Mouse (Mus musculus) lung, adult 2 months (tissue): Measurements from ENCODE around the gene 2410015M20Rik. TPM values are rescaled to one million over a fixed set of nuclear protein-coding genes. Genes with fewer than 3 reads are reported as not detected.
A peak's percentile ranks its signal among the peaks of the same experiment; 100 is the strongest.
"Not testable (repeated sequence)": the region's sequence is repeated elsewhere in the genome, so short reads cannot be mapped to it uniquely, and the experiment has no call there.

Experiments
- DNase-seq: peaks from one replicate; pipeline ENCODE4 v3.0.0; 2022
- H3K4me1 ChIP-seq: fragments of 200-500 bp; 2 replicates; pipeline ENCODE4 v1.6.1; 2011; ENCODE audit warnings: low read length; ENCODE audit not compliant: control insufficient read depth, insufficient read depth
- H3K4me3 ChIP-seq: fragments of 200-500 bp; replicated peaks from 2 replicates; pipeline ENCODE3; 2011; ENCODE audit warnings: low read depth, mild to moderate bottlenecking, control low read depth, low read length; ENCODE audit errors: extremely low read depth
- CTCF ChIP-seq: fragments of 200-500 bp; IDR thresholded peaks from 2 replicates; pipeline ENCODE4 v1.5.1; 2011; ENCODE audit warnings: mild to moderate bottlenecking, low read length, control low read depth; ENCODE audit not compliant: insufficient read depth
- POLR2A ChIP-seq: fragments of 200-500 bp; IDR thresholded peaks from 2 replicates; pipeline ENCODE4 v1.6.1; 2011; ENCODE audit warnings: low read depth, mild to moderate bottlenecking, control low read depth, low read length, borderline replicate concordance; ENCODE audit errors: extremely low read depth
- WGBS: fragments of 180-500 bp; shearing (Covaris S2); methylation state at CpG from one replicate; pipeline ENCODE4 v1.1.7; 2018; 5-methylcytosine and 5-hydroxymethylcytosine counted together
- polyA plus RNA-seq: library from polyadenylated mRNA; depleted of rRNA; stranded (reverse); fragments of >200 nt; gene quantifications from 2 replicates; pipeline ENCODE4 v1.2.3, GENCODE M21; 2012

2410015M20Rik gene
- polyA plus RNA-seq, 1 experiment, result 104 TPM

DNA sequence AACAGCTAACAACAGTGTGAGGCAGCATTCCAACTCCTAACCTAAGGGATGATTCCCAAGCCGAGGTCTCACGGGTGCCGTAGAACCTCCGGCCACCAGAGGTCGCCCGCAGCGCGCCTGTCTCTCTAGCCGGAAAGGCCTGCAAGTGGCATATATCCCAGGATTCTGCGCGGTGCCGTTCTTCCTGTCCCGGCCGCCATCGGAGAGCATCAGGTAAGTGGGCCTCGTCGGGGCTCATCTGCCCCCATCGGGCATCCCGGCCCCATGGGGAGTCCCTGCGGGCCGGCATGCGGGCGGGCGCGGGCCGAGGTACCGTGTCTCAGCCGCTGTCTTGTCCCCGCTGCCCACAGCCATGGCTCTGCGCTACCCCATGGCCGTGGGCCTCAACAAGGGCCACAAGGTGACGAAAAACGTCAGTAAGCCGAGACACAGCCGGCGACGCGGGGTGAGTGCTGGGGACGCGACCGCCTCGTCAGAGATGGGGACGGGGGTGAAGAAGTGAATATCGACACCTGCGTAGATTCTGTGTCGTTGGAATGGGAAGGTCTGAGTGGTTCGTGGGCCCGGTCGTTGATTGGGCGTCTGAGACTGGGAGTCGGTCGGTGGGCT, 3.8 kb upstream of the 2410015M20Rik start, which contains the start of gene Rpl36:
Gene Rpl36, plus strand, starts transcription at position 181 of the 609 bp plus-strand sequence.
- H3K4me3 ChIP-seq, result peak within 1 kb of the TSS; percentile 94
- WGBS, result under 1% methylated on average over 52 of the region's 52 CpGs
- peaks cover 15% of the 10 kb centered on the region for H3K4me1 ChIP-seq
- peak; percentile 95 for DNase-seq
- TF ChIP-seq CTCF (peak; percentile 80), POLR2A (peak; percentile 89)

DNA sequence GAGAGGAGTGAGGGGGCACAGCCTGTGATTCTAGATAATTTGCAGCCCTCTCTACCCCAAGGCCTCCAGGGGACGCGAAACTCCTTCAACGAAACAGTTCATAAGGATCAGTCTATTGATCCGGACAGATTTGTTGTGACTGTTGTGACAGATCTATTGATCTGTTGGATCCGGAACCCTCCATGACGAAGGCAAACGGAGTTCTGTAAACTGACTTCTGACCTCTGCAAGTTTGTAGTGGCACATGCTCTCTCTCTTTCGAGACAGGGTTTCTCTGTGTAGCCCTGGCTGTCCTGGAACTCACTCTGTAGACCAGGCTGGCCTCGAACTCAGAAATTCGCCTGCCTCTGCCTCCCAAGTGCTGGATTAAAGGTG, 3.0 kb upstream of the 2410015M20Rik start:
- not testable (repeated sequence) for DNase-seq
- WGBS, result 74% methylated on average over 10 of the region's 10 CpGs

DNA sequence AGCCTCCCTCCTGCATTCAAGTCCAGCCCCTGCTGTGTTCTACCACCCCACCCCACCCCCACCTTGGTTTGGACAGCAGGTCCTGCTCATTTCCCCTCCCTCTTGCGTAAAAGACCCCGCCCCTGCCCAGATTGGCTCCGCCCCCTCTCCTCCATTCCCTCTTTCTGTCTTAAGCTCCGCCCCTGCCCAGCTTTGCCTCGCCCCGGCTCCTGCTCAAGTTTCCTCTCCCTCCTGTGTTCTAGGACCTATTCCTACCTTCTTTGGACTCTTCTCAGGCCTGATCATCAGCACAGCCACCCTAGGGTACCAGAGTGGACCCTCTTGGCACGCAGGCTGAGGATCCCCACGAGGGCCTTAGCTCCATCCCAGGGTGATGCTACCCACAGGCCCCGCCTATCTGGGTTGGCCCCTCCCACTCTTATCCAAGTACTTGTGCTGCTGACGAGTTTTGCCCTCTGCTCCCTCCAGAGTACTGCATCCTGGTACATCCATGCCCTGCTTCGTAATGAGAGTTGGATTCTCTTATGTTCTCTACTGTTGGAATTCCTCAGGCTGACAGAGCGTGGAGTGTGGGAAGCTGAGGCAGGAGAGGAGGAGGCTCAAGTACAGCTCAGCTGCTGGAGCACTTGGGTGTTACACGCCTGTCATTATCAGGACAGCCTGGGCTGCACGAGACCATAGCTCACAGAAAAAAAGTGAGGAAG, 2.4 kb upstream of the 2410015M20Rik start:
- 25% methylated on average over 14 of the region's 14 CpGs for WGBS
- TF ChIP-seq CTCF (no peak), POLR2A (no peak)
- DNase-seq, result peak; percentile 43

More for the DNA sequence above, 3.0 kb upstream of the 2410015M20Rik start:
- H3K4me3 ChIP-seq, result not testable (repeated sequence)
- peaks cover 15% of the 10 kb centered on the region for H3K4me1 ChIP-seq

DNA sequence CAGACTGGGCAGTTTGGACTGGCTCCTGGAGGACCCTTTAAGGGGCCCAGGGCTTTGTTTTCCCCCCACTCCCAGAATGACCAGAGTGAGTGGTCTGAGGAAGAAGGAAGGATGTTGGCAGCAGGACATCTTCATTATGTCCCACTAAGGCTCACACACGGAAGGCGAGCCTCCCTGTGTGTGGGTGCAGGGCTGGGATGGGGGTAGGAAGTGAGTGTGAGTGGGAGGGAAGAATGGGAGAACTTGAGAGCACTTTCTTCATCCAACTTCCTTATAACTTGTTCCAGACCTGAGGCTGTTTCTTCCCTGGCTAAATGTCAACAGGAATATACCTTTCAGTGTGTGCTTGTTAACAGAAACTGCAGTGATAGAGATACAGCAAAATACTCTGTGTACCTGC, 1.8 kb upstream of the 2410015M20Rik start:
- Histone ChIP-seq H3K4me3 (no peak overlapping the region), H3K4me1 (peaks cover 15% of the 10 kb centered on the region)
- TF ChIP-seq POLR2A (no peak), CTCF (no peak)
- WGBS, result 67% methylated on average over 2 of the region's 2 CpGs
- DNase-seq, result no peak

More for the DNA sequence above, 2.4 kb upstream of the 2410015M20Rik start:
- H3K4me3 ChIP-seq, result no peak overlapping the region
- H3K4me1 ChIP-seq, result peaks cover 15% of the 10 kb centered on the region

DNA sequence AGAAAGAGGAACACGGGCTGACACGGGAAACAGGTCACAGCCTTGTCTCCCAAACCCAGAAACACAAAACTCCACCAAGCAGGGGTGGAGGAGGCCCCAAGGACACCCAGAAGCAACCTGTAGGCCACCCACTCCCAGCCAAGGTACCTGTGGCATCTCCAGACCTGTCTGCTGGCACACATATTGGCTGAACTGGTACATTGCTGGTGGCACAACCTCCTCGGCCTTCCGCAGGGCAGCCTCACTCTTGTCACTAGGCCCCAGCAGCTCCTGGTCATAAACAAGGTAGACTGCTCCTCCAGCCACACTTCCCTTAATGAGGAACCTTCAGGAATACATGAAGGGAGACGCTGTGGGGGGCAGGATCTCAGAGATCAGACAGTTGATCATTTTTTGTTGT, 872 bp downstream of the 2410015M20Rik start:
- DNase-seq, result no peak
- peaks cover 9% of the 10 kb centered on the region for H3K4me1 ChIP-seq
- WGBS, result 42% methylated on average over 5 of the region's 5 CpGs
- H3K4me3 ChIP-seq, result no peak overlapping the region
- TF ChIP-seq POLR2A, result no peak
- TF ChIP-seq CTCF, result no peak

DNA sequence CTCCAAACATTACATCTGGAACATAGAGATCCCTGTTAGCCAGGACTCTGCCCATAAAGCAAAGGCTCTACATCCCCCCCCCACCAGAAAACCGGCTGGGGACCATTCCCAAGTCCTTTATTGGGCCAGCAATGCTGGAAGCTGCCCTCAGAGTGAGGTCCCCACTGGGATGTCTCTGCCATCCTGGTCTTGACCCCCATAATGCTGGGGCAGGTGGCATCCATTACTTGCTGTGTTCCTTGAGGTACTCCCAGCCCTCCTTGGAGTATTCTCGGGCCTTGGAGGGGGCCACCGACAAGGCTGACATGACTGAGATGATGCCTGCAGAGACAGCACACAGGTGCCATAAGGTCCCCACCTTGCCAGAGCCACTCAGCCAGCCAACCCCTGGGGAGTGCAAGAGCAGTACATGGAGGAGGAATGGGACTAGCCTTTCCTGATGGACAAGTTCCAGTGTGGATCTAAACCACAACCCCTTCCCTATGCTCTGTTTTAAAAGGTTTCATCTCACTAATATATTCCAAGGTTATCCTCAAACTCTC, 2.0 kb downstream of the 2410015M20Rik start:
- Histone ChIP-seq H3K4me3 (no peak overlapping the region), H3K4me1 (peaks cover 9% of the 10 kb centered on the region)
- 74% methylated on average over 3 of the region's 3 CpGs for WGBS
- TF ChIP-seq CTCF (no peak), POLR2A (no peak)
- DNase-seq, result no peak

DNA sequence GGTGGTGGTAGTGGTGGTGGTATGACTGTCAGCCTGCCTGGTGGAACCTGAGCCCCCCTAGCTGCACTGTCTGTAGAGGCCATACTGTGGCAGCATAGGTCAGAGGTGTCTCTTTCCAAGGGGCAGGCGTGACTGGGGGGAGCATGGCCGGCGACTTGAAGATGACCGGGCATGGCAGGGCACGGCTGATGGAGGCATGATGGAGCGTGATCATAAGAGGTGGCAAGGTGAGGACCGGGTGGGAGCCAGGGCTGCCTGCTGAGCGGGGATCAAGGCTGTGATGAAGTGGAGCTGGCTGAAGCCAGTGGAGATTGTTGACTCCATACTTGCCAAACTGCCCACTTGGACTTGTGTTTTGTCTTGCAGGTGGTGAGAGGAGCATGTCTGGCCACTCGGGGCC, 4.1 kb downstream of the 2410015M20Rik start:
- no peak for TF ChIP-seq POLR2A
- TF ChIP-seq CTCF, result no peak
- 82% methylated on average over 9 of the region's 9 CpGs for WGBS
- Histone ChIP-seq H3K4me1 (peaks cover 7% of the 10 kb centered on the region), H3K4me3 (no peak overlapping the region)
- no peak for DNase-seq

DNA sequence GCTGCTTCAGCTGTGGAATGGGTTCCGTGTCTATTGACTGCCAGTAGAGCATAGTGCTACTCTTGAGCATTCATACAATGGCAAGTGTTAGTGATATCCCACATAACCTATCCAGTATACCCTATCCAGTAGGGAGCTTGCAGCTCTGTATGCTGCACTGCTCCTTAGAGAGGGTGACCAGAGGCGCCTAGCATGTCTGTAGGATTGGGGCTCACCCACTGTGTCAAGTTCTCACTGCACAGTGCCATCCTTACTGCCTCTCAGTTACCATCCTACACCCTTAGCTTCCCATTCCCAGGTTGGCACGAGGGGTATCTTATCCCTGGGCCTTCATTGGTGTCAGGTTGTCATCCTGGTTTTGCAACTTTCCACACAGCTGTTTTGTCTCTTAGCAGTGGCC, 5.1 kb downstream of the 2410015M20Rik start:
- 83% methylated on average over 3 of the region's 3 CpGs for WGBS
- H3K4me1 ChIP-seq, result peaks cover 3% of the 10 kb centered on the region; the same call in 1 of the 2 replicates
- no peak for DNase-seq
- TF ChIP-seq CTCF (no peak), POLR2A (no peak)
- H3K4me3 ChIP-seq, result no peak overlapping the region

DNA sequence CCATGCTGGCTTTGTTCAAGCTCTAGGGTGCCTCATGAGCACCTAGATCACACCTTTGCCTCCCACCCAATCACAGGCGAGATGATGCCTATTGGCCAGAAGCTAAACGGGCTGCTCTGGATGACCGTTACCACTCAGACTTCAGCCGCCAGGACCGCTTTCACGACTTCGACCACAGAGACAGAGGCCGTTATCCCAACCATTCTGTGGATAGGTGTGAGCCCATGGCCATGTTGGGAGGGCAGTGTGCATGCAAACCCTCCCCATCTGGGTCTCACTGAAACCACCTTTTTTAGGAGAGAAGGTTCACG, 5.5 kb downstream of the 2410015M20Rik start:
- WGBS, result 86% methylated on average over 9 of the region's 9 CpGs
- peaks cover 3% of the 10 kb centered on the region; the same call in 1 of the 2 replicates for H3K4me1 ChIP-seq
- DNase-seq, result no peak
- TF ChIP-seq CTCF, result no peak
- TF ChIP-seq POLR2A, result no peak
- no peak overlapping the region for H3K4me3 ChIP-seq

DNA sequence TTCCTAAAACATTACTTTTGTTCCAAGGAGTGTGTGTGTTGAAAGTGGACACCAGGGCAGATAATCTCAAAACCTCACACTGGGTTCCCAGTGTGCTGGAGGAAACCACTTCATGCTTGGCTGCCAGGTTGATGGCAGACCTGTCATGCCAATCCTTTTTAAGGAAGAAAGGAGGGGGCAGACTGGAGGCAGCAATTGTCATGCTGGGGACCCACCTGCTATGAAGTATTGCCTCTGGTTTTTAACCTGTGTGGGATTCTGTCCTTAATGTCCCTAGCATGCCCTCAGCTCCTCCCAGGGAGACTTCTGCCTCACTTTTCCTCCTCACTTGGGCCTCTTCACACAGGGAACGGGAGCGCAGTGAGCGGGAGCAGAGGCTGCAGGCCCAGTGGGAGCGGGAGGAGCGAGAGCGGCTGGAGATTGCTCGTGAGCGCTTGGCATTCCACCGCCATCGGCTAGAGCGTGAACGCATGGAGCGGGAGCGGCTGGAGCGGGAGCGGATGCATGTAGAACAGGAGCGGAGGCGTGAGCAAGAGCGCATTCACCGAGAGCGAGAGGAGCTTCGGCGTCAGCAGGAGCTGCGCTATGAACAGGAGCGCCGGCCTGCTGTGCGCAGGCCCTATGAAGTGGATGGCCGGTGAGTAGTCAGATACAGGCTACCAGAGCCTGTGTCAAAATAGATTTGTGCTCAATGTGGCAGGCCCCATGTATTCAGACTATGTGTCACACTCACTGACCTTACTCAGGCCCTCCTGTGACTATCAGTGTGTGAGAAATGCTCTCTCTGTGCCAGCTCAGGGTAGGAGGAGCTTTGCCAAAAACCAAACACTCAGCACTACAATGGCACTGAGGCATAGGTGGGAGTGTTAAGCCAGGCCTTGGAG, 6.1 kb downstream of the 2410015M20Rik start:
- TF ChIP-seq POLR2A (no peak), CTCF (no peak)
- no peak for DNase-seq
- H3K4me3 ChIP-seq, result no peak overlapping the region
- no peaks in the 10 kb centered on the region for H3K4me1 ChIP-seq
- 95% methylated on average over 28 of the region's 28 CpGs for WGBS
